Mouse (Mus musculus) cerebellum, adult 9-11 months (tissue): ENCODE results near the gene Ugt1a7c.

Source experiments
- DNase-seq: peaks from one replicate; pipeline ENCODE4 v3.0.0; 2022

Gene Ugt1a7c

DNA sequence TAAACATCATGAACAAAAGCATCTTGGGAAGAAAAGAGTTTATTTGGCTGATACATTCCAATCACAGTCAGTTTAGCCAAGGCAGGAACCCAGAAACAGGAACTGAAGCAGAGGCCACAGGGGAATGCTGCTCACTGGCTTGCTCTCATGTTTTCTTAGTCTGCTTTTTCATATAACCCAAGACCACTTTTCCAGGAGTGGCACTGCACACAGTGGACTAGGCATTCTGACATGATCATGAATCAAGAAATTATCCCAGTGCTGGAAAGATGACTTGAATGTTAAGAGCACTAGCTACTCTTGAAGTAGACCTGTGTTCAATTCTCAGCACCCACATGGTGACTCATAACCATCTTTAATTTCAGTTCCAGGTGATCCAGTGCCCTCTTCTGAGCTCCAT is 130.9 kb downstream of the Ugt1a7c start:
- DNase-seq = no peak

DNA sequence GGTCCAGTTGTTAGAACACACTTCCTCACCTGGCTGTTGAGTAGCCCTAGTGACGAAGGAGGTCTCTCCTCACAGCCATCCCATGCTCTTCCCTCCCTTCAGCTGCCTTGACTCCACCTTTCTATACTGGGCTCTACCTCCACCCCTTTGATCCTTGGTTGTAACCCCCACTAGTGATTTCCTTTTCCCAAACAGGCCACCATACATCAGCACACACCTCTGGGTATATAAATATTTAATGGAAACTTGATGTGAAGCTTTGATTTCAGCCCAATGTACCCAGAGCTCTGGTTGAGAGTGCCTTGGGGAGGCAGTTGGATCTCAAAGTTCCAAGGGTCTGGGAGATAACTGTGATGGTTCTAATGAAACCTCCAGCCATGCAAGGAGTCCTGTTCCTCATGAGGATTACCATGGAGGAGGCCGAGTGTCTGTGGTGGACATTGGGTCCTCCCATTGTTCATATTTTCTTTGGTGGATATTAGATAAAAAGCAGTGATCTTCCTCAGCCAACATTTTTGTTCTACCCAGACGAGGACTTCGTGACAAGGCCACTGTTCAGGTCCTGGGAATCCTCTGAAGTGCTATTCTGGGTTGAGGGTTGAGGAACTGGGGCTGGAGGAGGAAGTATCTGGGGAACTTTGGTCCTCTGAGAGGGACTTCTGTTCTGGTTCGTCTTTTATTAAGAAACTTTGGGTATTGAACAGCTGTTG is 132.0 kb downstream of the Ugt1a7c start, which contains the start of gene Mroh2a:
Gene Mroh2a, plus strand, starts transcription at position 317 of the 710 bp plus-strand sequence.
- DNase-seq = no peak

DNA sequence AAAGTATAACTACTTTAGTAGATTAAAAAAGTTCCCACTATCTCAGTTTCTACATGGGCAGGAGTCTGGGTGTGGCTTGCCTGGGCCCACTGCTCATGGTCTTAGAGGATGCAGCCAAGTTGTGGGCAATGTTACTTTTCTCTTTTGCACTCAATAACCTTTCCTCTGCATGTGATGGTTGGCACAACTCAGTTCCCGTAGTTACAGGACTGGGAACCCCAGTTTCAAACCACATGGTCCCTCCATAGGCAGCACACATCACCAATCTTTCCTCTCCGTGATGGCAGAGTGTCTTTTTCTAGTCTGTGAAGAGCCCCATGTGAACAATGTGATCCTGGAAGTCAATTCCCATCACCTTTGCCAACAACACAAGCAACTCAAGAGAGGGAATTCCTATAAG is 132.6 kb downstream of the Ugt1a7c start:
- DNase-seq = no peak

DNA sequence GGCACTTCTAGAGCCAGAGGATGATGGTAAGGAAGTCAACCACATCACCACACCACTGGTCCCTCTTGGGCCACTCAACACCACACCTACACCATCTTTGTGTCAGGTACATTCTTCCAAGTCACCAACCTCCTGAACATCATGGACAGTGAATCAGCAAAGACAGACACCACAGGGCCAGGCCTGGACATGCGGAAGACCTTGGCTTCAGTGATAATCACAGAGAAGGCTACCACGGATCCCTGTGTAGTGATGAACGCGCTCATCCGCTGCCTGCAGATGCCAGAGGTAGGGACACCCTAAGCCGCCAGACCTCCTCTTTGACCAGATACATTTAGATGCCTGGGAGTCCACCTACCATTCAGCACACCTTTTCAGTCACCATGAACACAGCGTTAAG is 133.3 kb downstream of the Ugt1a7c start:
- DNase-seq = no peak

DNA sequence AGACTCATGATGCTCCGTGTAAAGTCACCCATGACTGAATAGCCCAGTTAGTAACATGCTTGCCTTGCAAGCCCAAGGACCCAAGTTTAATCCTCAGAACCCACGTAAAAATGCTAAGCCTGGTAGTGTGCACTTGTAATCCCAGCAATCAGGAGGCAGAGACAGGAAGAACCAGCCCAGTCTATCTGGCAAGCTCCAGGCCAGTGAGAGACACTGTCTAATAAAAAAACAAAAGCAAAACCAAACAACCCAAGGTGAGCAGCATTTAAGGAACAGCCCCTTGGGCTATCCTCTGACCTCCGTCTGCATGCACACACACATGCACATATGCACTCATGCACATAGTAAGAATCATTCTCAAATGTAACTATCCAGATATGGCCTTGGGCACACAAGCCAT is 134.7 kb downstream of the Ugt1a7c start:
- DNase-seq = no peak

DNA sequence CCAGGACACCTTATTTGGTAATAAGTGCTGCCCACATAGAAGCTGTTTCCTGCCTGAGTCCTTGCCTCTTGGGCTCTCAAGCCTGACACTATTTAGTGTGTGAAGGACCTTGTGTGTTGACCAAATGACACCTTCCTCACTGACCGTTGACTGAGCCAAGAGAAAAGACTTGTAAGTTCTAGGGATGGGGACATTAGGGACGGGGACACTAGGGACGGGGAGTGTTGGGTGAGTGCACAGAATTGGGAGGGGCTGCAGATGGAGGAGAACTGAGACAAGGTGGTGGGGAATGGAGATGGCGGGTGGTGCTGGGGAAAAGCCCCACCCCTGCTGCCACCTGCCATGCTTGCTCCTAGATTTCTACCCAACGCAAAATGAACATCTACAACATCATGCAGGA is 135.1 kb downstream of the Ugt1a7c start:
- DNase-seq = no peak

DNA sequence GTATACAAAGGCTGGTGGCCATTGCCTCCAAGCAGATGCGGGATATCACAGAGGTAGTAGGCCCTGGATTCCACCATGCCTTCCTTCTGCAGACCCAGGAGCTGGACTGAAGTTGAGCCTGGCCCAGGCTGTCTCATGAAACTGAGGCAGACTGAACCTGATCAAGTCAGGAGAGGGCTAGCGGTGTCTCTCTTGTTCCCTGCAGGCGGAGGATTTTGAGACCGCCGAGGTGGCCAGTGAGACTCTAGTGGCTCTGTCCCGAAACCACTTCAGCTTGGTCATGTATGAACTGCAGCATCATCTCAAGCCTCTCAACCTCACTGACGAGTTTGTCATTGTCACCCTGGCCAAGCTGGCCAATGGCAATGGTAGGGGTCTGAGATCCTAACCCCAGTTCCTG is 135.6 kb downstream of the Ugt1a7c start:
- no peak for DNase-seq

DNA sequence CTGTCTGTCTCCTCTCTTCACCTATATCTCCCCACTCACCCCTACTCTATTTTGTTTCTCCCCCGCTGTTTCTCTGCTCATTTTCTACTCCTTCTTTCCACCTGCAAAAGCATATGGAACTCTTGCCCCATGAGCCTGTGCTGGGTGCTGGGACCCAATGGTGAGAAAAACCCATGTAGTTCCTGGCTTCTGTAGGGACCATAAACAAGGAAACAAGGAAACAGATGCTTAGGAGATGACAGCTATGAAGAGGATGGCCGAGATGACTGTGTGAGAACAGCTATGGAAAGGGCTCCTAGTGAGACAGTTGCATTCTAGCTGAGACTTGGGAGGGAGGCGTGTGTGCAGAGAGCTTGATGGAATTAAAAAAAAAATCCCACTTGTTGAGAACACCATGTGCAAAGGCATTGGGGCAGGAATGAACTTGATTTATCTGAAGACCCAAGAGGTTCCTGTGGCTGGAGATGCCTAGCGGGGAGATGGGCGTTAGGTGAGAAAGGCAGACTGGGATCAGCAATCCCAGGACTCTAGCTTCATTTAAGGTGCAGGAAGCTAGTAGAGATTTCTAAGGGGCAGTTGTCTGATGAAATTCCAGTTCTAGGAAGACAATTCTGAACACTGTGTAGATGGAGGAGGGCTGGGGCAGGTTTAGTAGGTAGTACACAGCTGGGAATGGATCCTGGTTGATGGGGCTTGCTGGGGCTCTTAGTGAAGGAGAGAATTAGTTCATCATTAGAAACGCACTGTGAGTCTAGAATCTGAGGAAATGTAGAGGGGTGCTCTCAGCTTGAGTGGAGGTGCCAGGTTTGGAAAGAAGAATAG is 136.3 kb downstream of the Ugt1a7c start:
- DNase-seq = no peak

DNA sequence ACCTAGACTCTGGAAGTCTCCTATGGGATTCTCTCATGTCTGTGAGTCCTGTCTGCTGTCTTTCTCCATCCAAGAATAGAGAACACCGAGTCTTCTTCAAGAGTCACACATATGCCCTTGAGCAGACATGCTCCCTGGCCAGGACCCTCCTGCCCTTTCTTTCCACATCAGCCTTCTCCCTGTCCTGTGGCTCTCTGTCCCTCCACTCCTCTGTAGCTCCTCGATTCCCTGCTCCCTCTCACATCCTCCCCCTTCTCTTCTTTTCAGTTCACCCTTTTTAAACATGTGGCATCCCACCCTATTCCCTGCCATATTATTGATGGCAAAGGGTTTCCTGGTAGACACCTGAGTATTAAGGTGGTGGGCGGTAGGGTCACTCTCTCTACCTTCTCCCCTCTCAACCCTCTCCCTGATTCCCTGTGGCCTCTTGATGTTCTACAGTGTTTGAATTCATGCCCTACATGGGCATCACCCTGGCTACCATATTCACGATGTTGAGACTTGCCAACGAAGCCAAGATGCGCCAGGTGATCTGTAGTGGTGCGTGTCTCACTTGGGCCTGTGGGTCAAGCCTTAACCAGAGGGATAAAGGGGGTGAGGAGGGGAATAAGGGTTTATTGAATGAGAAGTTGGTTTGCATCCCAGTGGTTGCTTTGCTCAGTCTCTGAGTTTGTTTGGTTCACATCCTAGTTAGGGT is 137.1 kb downstream of the Ugt1a7c start:
- no peak for DNase-seq

DNA sequence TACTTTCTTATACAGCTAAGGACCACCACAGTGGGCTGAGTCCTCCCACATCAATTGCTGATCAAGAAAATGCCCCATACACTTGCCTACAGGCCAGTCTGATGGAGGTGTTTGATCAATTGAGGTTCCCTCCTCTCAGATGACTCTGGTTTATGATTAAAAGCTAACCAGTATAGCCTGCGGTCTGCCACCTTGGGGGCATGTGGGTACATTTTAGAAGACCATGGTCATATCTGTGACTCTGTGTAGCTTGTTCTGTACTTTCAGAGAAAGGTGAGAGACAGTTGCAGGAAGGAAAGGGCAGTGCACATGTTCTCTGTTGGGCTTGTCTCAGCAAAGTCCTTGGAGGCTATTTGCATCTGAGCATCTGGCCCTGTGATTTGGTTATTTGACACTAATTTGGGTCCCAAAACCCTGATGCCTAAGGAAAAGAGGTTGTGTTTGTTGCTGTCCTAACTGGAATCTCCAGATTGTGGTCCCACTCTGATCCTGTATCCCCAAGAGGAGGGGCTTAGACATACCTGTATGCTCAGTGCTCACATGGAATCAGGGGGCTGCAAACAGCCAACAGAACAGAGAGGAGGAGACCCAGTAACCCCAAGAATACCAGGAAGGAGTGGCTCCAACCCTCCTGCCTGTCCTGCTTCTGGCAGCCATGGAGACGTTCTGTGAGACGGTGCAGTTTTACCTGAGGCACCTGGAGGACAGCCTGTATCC is 138.0 kb downstream of the Ugt1a7c start:
- DNase-seq = no peak

DNA sequence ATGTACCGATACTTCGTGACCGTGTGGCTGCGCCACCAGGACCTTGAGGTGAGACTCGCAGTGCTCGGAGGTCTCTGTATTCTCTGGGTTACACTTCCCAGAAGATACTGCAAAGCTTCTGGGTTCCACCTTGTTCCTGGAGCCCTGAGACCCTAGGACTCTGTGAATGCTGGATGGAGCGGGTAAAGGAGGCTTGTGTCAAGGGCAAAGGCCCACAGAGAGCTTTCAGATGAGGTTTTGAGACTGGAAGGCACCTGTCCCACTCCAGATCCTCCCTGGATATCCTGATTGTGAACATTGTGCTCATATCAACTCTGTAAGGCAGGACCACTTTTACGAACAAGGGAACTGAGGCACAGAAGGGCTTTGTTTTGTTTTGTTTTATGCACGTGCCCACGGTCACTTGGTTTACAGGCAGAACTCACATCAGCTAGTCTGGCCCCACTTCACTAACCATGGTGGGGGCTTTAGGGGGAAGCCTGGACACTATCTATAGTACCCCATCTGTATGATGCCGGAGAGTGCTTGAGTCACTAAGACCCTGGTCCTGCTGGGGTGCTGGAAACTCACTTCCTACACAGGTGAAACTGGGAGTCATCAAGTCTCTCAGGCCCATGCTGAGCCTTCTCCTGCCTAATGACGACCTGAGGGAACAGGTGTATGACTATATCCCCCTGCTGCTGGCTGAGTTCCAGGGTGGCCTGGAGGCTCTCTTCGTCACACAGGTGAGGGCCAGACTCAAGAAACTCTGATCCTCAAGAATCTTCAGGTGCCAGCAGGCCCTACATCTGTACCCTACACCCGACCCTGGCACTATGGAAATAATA is 138.8 kb downstream of the Ugt1a7c start:
- DNase-seq = no peak

DNA sequence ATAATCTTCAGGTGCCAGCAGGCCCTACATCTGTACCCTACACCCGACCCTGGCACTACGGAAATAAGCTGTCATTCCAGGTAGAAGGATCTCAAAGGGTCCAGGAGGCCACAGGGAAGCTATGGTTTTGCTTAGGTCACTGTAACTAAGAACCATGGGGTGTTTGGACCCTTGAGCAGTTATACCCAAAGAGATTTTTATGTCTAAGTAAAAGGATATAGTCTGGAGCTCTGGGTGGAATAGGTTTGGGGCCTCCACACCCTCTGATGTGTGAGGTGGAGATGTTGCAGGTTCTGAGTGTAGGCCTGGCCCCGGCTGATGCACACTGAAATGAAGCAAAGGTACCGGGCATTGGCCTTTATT is 139.4 kb downstream of the Ugt1a7c start:
- no peak for DNase-seq

DNA sequence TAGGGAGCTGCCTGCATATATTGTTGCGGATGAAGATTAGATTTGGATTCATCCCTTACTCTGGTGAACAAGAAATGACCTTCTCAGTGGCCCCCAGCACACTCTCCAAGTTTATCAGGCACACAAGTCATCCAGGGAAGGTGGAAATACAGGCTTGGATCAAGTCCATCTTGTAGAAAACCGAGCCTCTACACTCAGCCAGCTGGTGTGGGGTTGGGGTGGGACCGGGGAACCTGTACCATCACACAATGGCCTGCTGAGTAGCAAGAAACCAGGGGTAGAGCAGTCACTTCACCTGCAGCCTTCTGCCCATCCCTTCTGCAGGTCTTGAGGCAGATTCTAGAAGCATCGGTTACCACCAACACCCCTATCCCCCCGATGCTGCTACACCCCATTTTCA is 139.8 kb downstream of the Ugt1a7c start:
- no peak for DNase-seq

DNA sequence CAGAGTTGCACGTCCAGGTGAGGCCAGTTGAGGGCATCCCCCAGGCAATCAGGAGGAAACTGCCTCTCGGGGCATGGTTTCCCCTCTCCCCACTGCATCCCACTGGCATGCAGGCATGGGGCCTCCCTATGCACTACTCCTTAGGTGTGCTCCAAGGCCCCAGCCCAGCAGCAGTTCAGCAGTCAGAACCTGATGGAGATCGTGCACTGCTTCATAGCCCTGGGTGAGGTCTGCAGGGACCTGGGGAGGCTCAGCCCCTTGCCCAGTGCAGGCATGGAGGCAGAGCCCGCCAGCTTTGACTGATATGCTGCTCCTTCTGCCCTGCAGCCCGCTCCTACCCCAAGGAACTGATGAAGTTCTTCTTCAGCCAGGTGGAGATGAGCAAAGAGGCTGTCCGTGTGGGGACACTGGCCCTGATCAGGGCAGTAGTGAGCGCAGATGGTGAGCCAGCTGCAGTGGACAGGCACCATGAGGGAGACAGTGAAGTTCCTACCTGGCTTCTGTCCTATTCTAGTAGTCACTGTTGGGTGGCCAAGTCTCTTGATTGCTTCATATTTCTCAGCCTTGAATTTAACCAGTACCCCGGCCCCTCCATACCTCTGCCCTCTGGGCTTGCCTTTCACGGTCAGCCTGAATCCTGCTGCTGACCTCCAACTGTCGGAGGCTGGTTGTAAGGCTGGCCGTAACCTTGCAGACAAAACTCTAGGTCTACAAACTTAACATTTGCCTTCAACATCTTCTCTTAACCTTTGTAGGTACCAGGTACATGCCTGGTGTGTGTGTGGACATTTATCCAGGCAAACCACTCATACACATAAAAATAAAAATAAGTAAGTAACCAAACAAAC is 140.4 kb downstream of the Ugt1a7c start:
- no peak for DNase-seq

DNA sequence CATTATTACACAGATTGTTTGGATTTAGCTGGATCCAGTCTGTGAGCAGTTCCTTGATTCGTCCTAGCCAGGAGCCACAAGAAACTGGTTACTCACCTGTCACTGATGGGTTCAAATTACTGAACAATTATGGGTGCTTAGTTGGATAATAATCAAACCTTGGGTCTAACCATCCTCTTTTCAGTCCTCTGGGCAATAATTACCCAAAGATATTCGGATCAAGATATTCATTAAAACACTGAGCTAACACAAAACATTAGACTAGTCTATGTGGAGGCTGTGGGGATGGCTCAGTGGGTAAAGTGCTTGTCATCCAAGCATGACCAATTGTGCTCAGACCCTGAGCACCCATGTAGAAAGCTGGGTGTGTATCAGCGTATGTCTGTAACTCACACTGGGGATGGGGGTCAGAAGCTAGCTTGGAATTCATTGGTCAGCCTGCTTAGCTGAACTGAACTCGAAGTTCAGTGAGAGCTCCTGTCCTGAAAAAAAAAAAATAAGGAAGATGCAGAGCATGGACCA is 141.1 kb downstream of the Ugt1a7c start:
- no peak for DNase-seq

DNA sequence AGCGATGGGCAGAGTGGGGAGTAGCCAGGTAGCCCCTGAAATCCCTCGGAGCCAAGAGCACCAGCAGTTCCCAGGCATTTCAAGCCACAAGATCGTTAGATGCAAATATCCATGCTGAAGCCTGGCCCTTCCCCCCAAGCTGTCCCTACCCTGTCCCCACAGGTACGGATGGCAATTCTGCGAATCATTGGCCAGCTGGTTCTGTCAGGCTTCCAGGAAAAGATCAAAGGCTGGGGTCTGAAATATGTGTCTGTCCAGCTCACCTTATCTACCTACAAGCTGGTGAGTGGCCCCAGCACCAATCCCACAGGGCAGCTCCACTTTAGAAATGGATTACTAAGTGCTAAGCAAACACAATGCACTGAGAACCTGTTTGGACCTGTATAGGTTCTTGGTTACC is 142.4 kb downstream of the Ugt1a7c start:
- DNase-seq = no peak

DNA sequence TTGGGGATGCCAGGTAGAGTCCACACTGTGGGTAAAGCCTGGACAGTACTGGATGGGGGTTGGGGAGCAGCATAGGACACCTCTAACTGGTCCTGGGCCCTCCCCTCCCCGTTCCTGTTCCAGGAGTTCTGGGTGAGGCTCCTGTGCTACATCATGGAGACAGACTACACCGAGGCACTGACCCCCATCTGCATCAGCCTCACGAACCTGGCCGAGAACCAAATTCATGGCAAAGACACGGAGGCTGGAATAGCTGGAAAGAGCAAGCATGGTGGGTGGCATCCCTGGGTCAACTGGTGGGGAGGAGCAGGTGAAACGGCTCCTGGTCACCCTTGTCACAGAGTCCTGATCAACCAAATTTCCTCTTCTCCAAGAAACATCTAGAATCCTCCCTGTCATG is 143.9 kb downstream of the Ugt1a7c start:
- DNase-seq = no peak

DNA sequence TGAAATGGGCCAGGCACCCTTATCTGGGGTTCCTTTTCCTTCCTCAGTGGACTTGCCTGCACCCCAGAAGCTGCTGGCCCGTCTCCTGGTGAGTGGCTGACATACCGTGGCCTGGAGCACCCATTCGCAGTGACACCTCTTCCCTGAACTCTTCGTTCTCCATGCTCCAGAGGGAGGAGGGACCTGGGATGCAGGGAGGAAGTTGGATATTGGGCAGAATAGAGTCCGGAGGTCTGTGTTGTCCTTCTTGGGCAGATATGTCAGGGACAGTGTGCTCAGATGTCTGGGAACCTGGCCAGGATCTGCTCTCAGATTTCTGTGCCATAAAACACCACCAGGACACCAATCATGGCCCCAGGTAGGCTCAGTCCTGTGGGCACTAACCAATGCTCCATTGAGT is 145.2 kb downstream of the Ugt1a7c start:
- DNase-seq = no peak

DNA sequence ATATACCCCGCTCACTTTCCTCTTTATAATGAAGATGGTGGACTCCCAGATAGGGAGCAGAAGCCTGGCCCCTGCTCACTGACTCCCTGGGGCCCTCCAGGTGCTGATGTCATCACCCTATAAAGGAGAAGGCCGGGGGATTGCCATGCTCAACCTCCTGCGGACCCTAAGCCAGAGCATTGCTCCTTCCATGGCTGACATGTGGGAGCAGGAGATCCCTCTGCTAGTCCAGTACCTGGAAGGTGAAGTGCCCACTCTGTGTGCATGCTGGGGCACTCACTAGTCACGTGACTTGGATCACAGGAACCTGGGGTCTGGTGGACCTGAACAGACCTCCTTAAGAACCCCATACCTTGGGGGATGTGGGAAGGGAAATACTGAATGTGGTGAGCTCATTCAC is 145.7 kb downstream of the Ugt1a7c start:
- DNase-seq = no peak

DNA sequence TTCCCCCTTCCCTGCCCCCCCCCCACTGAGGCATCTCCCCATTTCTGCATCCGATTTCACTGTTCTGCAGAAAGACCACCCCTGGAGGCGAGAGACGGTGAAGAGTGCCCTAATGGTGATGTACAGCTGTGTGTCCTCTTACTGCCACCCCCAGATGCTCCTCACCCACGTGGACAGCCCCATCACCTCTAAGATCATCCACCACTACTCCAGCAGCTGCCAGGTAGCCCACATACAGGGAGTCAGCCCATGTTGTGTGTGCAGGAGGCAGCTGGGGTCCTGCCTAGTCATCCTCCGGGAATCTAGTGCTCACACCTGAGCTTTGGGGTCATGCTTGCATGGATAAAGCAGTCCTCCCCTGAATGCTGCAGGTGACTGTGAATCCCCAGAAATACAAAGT is 149.0 kb downstream of the Ugt1a7c start:
- DNase-seq = no peak

DNA sequence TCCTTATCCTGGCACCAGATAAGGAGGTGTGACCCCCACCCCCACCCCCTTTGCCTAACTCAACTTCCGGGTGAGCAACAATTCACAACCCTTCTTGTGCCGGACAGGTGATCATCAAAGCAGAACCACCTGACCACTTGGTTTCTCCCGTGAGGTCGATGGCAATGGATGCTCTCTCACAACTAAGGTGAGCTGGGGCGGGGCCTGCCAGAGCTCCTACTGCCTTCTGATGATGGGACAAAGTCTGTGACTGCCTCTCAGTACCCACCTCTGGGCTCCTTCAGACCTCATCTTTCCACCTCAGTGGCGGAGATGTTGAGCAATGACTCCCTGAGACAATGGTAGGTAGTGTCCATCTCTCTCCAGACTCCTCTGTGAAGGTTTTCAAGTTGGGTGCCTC is 151.0 kb downstream of the Ugt1a7c start:
- DNase-seq = no peak
